Mouse (Mus musculus) MEL (cell line): ENCODE results near the gene Stx1a. TPM values are rescaled to one million over a fixed set of nuclear protein-coding genes. Genes with fewer than 3 reads are reported as not detected.

Experiments used
- DNase-seq: peaks from one replicate; pipeline ENCODE4 v3.0.0; 2011; ENCODE audit warnings: low read depth, low spot score
- H3K27ac ChIP-seq: 2 replicates; pipeline ENCODE4 v1.5.1; 2012; ENCODE audit warnings: low read depth, mild to moderate bottlenecking, control low read depth, low read length, moderate library complexity; ENCODE audit not compliant: control insufficient read depth
- H3K27me3 ChIP-seq, 2 experiments: fragments of 150-350 bp in 1 of 2; sonication (generic) in 1 of 2; 2 replicates each; pipeline ENCODE4 v1.6.1; 2012; ENCODE audit warnings: low read length in 2 of 2, mild to moderate bottlenecking in 2 of 2, improper control_type of control experiment in 1 of 2, moderate library complexity in 1 of 2; ENCODE audit not compliant: insufficient read depth in 2 of 2, control insufficient read depth in 1 of 2
- H3K36me3 ChIP-seq, 2 experiments: 2 replicates each; pipeline ENCODE4 v1.6.1; 2012 to 2014; ENCODE audit warnings: low read length in 2 of 2, improper control_type of control experiment in 1 of 2, inconsistent platforms in 1 of 2, mild to moderate bottlenecking in 1 of 2; ENCODE audit not compliant: insufficient read depth in 2 of 2, control insufficient read depth in 1 of 2
- H3K4me1 ChIP-seq, 2 experiments: fragments of 150-350 bp in 1 of 2; sonication (generic) in 1 of 2; 2 replicates each; pipeline ENCODE4 v1.6.1; 2012; ENCODE audit warnings: low read length in 2 of 2, improper control_type of control experiment in 1 of 2, mild to moderate bottlenecking in 1 of 2; ENCODE audit not compliant: insufficient read depth in 2 of 2, control insufficient read depth in 1 of 2
- H3K4me3 ChIP-seq, 2 experiments: fragments of 150-350 bp in 1 of 2; sonication (generic) in 1 of 2; 2 replicates each; pipeline ENCODE4 v1.5.1; 2012; ENCODE audit warnings: low read depth in 2 of 2, low read length in 2 of 2, mild to moderate bottlenecking in 2 of 2, moderate library complexity in 2 of 2, control low read depth in 1 of 2, improper control_type of control experiment in 1 of 2; ENCODE audit not compliant: control insufficient read depth in 1 of 2, insufficient read depth in 1 of 2
- H3K79me2 ChIP-seq: 2 replicates; pipeline ENCODE4 v1.6.1; 2012; ENCODE audit warnings: mild to moderate bottlenecking, low read length, moderate library complexity; ENCODE audit not compliant: control insufficient read depth, poor library complexity, insufficient read depth
- H3K9ac ChIP-seq: 2 replicates; pipeline ENCODE4 v1.6.1; 2012; ENCODE audit warnings: low read depth, mild to moderate bottlenecking, control low read depth, low read length, moderate library complexity; ENCODE audit not compliant: control insufficient read depth, poor library complexity, severe bottlenecking
- H3K9me3 ChIP-seq: fragments of 150-350 bp; sonication (generic); replicated peaks from 2 replicates; pipeline ENCODE4 v1.6.1; 2012; ENCODE audit warnings: mild to moderate bottlenecking, low read length, improper control_type of control experiment, moderate library complexity; ENCODE audit not compliant: insufficient read depth
- BHLHE40 ChIP-seq: IDR thresholded peaks from 2 replicates; pipeline ENCODE4 v1.6.1; 2012; ENCODE audit warnings: low read depth, mild to moderate bottlenecking, inconsistent platforms, low read length, improper control_type of control experiment, borderline replicate concordance
- ELF1 ChIP-seq: IDR thresholded peaks from 2 replicates; pipeline ENCODE4 v1.6.1; 2014; ENCODE audit warnings: low read depth, mild to moderate bottlenecking, inconsistent platforms, low read length, improper control_type of control experiment, moderate library complexity
- EP300 ChIP-seq, 2 experiments: IDR thresholded peaks; 2 replicates each; pipeline ENCODE4 v1.6.1; 2011; ENCODE audit warnings: improper control_type of control experiment in 2 of 2, low read length in 2 of 2, low read depth in 1 of 2, mild to moderate bottlenecking in 1 of 2
- GATA1 ChIP-seq: IDR thresholded peaks from 2 replicates; pipeline ENCODE4 v1.6.1; 2011; ENCODE audit warnings: low read depth, low read length, improper control_type of control experiment
- HCFC1 ChIP-seq: IDR thresholded peaks from 2 replicates; pipeline ENCODE4 v1.6.1; 2012; ENCODE audit warnings: low read depth, mild to moderate bottlenecking, inconsistent platforms, low read length, improper control_type of control experiment, moderate library complexity
- JUND ChIP-seq: IDR thresholded peaks from 2 replicates; pipeline ENCODE4 v1.6.1; 2011; ENCODE audit warnings: low read depth, mild to moderate bottlenecking, improper control_type of control experiment, low read length
- KAT2A ChIP-seq: conservative IDR thresholded peaks from 2 replicates; pipeline ENCODE4 v1.6.1; 2012; ENCODE audit warnings: low read depth, low read length, improper control_type of control experiment, inconsistent platforms
- MAFK ChIP-seq: IDR thresholded peaks from 2 replicates; pipeline ENCODE4 v1.6.1; 2011; ENCODE audit warnings: low read depth, mild to moderate bottlenecking, low read length, improper control_type of control experiment, borderline replicate concordance
- MAX ChIP-seq: IDR thresholded peaks from 2 replicates; pipeline ENCODE4 v1.6.1; 2011; ENCODE audit warnings: low read length, improper control_type of control experiment
- MEF2A ChIP-seq: IDR thresholded peaks from 2 replicates; pipeline ENCODE4 v1.6.1; 2014; ENCODE audit warnings: low read depth, mild to moderate bottlenecking, inconsistent platforms, low read length, improper control_type of control experiment; ENCODE audit not compliant: poor library complexity, insufficient replicate concordance, severe bottlenecking; ENCODE audit errors: extremely low read depth
- MXI1 ChIP-seq: IDR thresholded peaks from 2 replicates; pipeline ENCODE4 v1.6.1; 2011; ENCODE audit warnings: mild to moderate bottlenecking, low read depth, low read length, improper control_type of control experiment
- MYB ChIP-seq: IDR thresholded peaks from 2 replicates; pipeline ENCODE4 v1.6.1; 2011; ENCODE audit warnings: mild to moderate bottlenecking, low read depth, low read length, improper control_type of control experiment
- NELFE ChIP-seq: IDR thresholded peaks from 2 replicates; pipeline ENCODE4 v1.6.1; 2011; ENCODE audit warnings: low read depth, low read length, improper control_type of control experiment
- NRF1 ChIP-seq: IDR thresholded peaks from 2 replicates; pipeline ENCODE4 v1.6.1; 2014; ENCODE audit warnings: low read depth, mild to moderate bottlenecking, inconsistent platforms, low read length, improper control_type of control experiment, moderate library complexity; ENCODE audit not compliant: poor library complexity, insufficient read depth, severe bottlenecking
- POLR2AphosphoS5 ChIP-seq: IDR thresholded peaks from 2 replicates; pipeline ENCODE4 v1.6.1; 2012; ENCODE audit warnings: low read depth, borderline replicate concordance, mild to moderate bottlenecking, inconsistent platforms, low read length, moderate library complexity, mixed read lengths
- RCOR1 ChIP-seq: IDR thresholded peaks from 2 replicates; pipeline ENCODE4 v1.6.1; 2012; ENCODE audit warnings: low read depth, mild to moderate bottlenecking, inconsistent platforms, low read length, improper control_type of control experiment
- SIN3A ChIP-seq: IDR thresholded peaks from 2 replicates; pipeline ENCODE4 v1.6.1; 2012; ENCODE audit warnings: low read length, improper control_type of control experiment, inconsistent platforms
- SMC3 ChIP-seq: IDR thresholded peaks from 2 replicates; pipeline ENCODE4 v1.6.1; 2011; ENCODE audit warnings: low read depth, low read length, improper control_type of control experiment
- TAL1 ChIP-seq: IDR thresholded peaks from 2 replicates; pipeline ENCODE4 v1.6.1; 2012; ENCODE audit warnings: mild to moderate bottlenecking, inconsistent platforms, low read length, moderate library complexity, mixed read lengths
- TBP ChIP-seq: IDR thresholded peaks from 2 replicates; pipeline ENCODE4 v1.8.0; 2011; ENCODE audit warnings: low read depth, low read length, improper control_type of control experiment
- TCF12 ChIP-seq: IDR thresholded peaks from 2 replicates; pipeline ENCODE4 v1.6.1; 2014; ENCODE audit warnings: low read depth, mild to moderate bottlenecking, inconsistent platforms, low read length, improper control_type of control experiment, moderate library complexity
- USF1 ChIP-seq: IDR thresholded peaks from 2 replicates; pipeline ENCODE4 v1.6.1; 2014; ENCODE audit warnings: low read depth, mild to moderate bottlenecking, inconsistent platforms, low read length, improper control_type of control experiment, moderate library complexity
- USF2 ChIP-seq, 2 experiments: IDR thresholded peaks; 2 replicates each; pipeline ENCODE4 v1.6.1; 2011 to 2012; ENCODE audit warnings: improper control_type of control experiment in 2 of 2, low read length in 2 of 2, borderline replicate concordance in 1 of 2, inconsistent platforms in 1 of 2, low read depth in 1 of 2, mild to moderate bottlenecking in 1 of 2; ENCODE audit not compliant: insufficient read depth in 1 of 2
- ZC3H11A ChIP-seq: IDR thresholded peaks from 2 replicates; pipeline ENCODE4 v1.6.1; 2012; ENCODE audit warnings: low read depth, mild to moderate bottlenecking, inconsistent platforms, low read length, improper control_type of control experiment
- ZKSCAN1 ChIP-seq: IDR thresholded peaks from 2 replicates; pipeline ENCODE4 v1.6.1; 2012; ENCODE audit warnings: low read depth, mild to moderate bottlenecking, inconsistent platforms, low read length, improper control_type of control experiment, moderate library complexity
- ZMIZ1 ChIP-seq: IDR thresholded peaks from 2 replicates; pipeline ENCODE4 v1.6.1; 2012; ENCODE audit warnings: low read depth, mild to moderate bottlenecking, inconsistent platforms, low read length, improper control_type of control experiment, moderate library complexity
- ZNF384 ChIP-seq: IDR thresholded peaks from 2 replicates; pipeline ENCODE4 v1.6.1; 2012; ENCODE audit warnings: low read depth, mild to moderate bottlenecking, inconsistent platforms, low read length, improper control_type of control experiment
- polyA plus RNA-seq, 2 experiments: library from polyadenylated mRNA; stranded (reverse) in 1 of 2; unstranded in 1 of 2; fragments of >175 nt in 1 of 2; fragments of >200 nt in 1 of 2; gene quantifications; 2 replicates each; pipeline versions ENCODE4 v1.2.1 to v1.2.4; 2012; ENCODE audit warnings: low replicate concordance in 2 of 2, low read depth in 1 of 2; ENCODE audit not compliant: insufficient read length in 2 of 2, insufficient read depth in 1 of 2, missing spikeins in 1 of 2
- total RNA-seq: library from RNA; depleted of rRNA; stranded (reverse); fragments of 300-350 nt; gene quantifications from 2 replicates; pipeline ENCODE4 v1.2.3, GENCODE M21; 2012

Stx1a gene
- total and polyA plus RNA-seq, 3 experiments, result 3.3 to 6.0 TPM; not detected in 1

- Histone ChIP-seq H3K27ac (no peak overlapping the region), H3K79me2 (peaks cover 2% of the 10 kb centered on the region; the same call in 1 of the 2 replicates), H3K4me1 (peaks cover 12 to 36% of the 10 kb centered on the region in 2 experiments), H3K9ac (no peak overlapping the region), H3K9me3 (no peaks in the 10 kb centered on the region)
- no peak for DNase-seq
- no peak for TF ChIP-seq HCFC1
- no peak for TF ChIP-seq NELFE
- no peak for TF ChIP-seq GATA1
- no peak for TF ChIP-seq ZNF384
- no peak for TF ChIP-seq USF1
- TF ChIP-seq MYB, result no peak
- TF ChIP-seq TCF12, result no peak
- TF ChIP-seq BHLHE40, result no peak
- no peak for TF ChIP-seq KAT2A
- TF ChIP-seq SIN3A, result no peak
- no peak for TF ChIP-seq ZC3H11A
- no peak for TF ChIP-seq USF2 (IDR thresholded peaks at IDR 0.05; ENCODE audit: borderline replicate concordance in 1 of 2, insufficient read depth in 1 of 2, low read depth in 1 of 2, low read length in 2 of 2)
- TF ChIP-seq TBP, result no peak
- TF ChIP-seq, all 39 proteins: peak for 0
- Histone ChIP-seq H3K4me3 (no peak overlapping the region), H3K27me3 (no peaks in the 10 kb centered on the region), H3K36me3 (peaks cover 0 to 22% of the 10 kb centered on the region in 2 experiments; a peak in 2 of 4 replicates)
Measured at GRCm38 (mm10) chr5:135025899-135026298, 2.6 kb downstream of the Stx1a start.

GRCm38 (mm10) chr5:135029007-135029854, 5.9 kb downstream of the Stx1a start:
- Histone ChIP-seq H3K36me3 (peaks cover 0 to 20% of the 10 kb centered on the region in 2 experiments; a peak in 2 of 4 replicates), H3K9ac (peak overlapping the region; percentile 40; the same call in 1 of the 2 replicates), H3K79me2 (no peaks in the 10 kb centered on the region), H3K4me3 (peak overlapping the region in 1 of 2 experiments; percentile 42; a peak in 2 of 4 replicates), H3K27ac (peak overlapping the region; percentile 57), H3K9me3 (no peaks in the 10 kb centered on the region), H3K27me3 (no peaks in the 10 kb centered on the region), H3K4me1 (peaks cover 12 to 31% of the 10 kb centered on the region in 2 experiments)
- peak; percentile 90 for DNase-seq
- TF ChIP-seq ZMIZ1 (no peak), EP300 (IDR thresholded peaks at IDR 0.05; ENCODE audit: low read depth in 1 of 2, low read length in 2 of 2) (peak; percentile 62 to 85), ELF1 (no peak), MYB (no peak), USF2 (IDR thresholded peaks at IDR 0.05; ENCODE audit: borderline replicate concordance in 1 of 2, insufficient read depth in 1 of 2, low read depth in 1 of 2, low read length in 2 of 2) (no peak), MAX (no peak), MEF2A (no peak), ZC3H11A (no peak), POLR2AphosphoS5 (no peak), HCFC1 (peak; percentile 37; the same call in 1 of the 2 replicates), TCF12 (no peak), TBP (peak; percentile 53; the same call in 1 of the 2 replicates), NRF1 (no peak), MXI1 (0 out of 2 replicates have a peak, but pooled peaks have one; percentile 44), SIN3A (peak; percentile 80), RCOR1 (peak; percentile 90), TAL1 (peak; percentile 40), ZKSCAN1 (no peak), GATA1 (peak; percentile 47; the same call in 1 of the 2 replicates), JUND (no peak), BHLHE40 (no peak; the same call in 1 of the 2 replicates), MAFK (no peak), SMC3 (no peak)
